ENCODE assay signal across 10 mouse cellular contexts in genomic region chr7:46643172-46643571, GRCm38 (mm10). TPM values are rescaled to one million over a fixed set of nuclear protein-coding genes. Genes with fewer than 3 reads are reported as not detected.
DNase-seq lines count a peak whose midpoint lies in the region; ATAC-seq and TF ChIP-seq lines count a peak whose summit lies in the region.
"Had no signal": no experiment of that assay in that cellular context is flagged by ENCODE, and none has a peak within 500 bp of the region (broad histone marks: within the 10 kb centered on the region; RNA-seq: fewer than 3 reads in every experiment).

No protein-coding gene starts in this region.

- no peak overlapping the region for H3K9ac ChIP-seq in liver, postnatal 0 days (replicated peaks)

- intact Hi-C loops in left cerebral cortex, adult 2 months (cut with DNase I) = no loop called here

- no peaks in the 10 kb centered on the region for H3K36me3 ChIP-seq in liver, postnatal 0 days (replicated peaks; ENCODE audit: insufficient read depth, low read length)

- H3K4me2 ChIP-seq in liver, postnatal 0 days (ENCODE audit: low read depth, low read length) = no peak overlapping the region

- no peak overlapping the region for H3K27ac ChIP-seq in left cerebral cortex, adult 2 months
- no peak overlapping the region for H3K27ac ChIP-seq in liver, postnatal 0 days (ENCODE audit: low read depth)

- peak; percentile 39 for TF ChIP-seq CTCF in left cerebral cortex, adult 2 months (IDR thresholded peaks at IDR 0.05)
- peak; percentile 31 for TF ChIP-seq CTCF in liver, postnatal 0 days (IDR thresholded peaks at IDR 0.05; ENCODE audit: low read depth)

- TF ChIP-seq EP300 in liver, postnatal 0 days (IDR thresholded peaks at IDR 0.05; ENCODE audit: low read depth) = no peak

- peaks cover 15% of the 10 kb centered on the region for H3K4me1 ChIP-seq in liver, postnatal 0 days (ENCODE audit: insufficient read depth)

- no peak overlapping the region for H3K4me3 ChIP-seq in left cerebral cortex, adult 2 months
- H3K4me3 ChIP-seq in liver, postnatal 0 days (ENCODE audit: low read depth, low read length) = no peak overlapping the region
- H3K4me3 ChIP-seq: megakaryocyte, embryonic 14.5 days had no signal

- no peak for ATAC-seq in liver, postnatal 0 days
- no peak for ATAC-seq in monocyte, adult 5-6 weeks (replicated peaks; ENCODE audit: insufficient number of reproducible peaks, low FRiP score, low TSS enrichment, poor library complexity, severe bottlenecking)

- 46% methylated on average over 1 of the region's 1 CpGs for WGBS in liver, postnatal 0 days (ENCODE audit: insufficient replicate concordance)

- peak; percentile 26 for DNase-seq in adrenal gland, postnatal 14 days
- no peak for DNase-seq in adrenal gland, adult 18-20 months (ENCODE audit: low spot score in 2 of 2)
- DNase-seq in left cerebral cortex, adult 2 months (ENCODE audit: extremely low spot score in 1 of 2, low spot score in 2 of 2) = peak in 1 of 2 experiments; percentile 47
- no peak for DNase-seq in left cerebral cortex, adult 8-10 months (ENCODE audit: low spot score in 2 of 2)
- DNase-seq in adrenal gland, postnatal 36 days = peak; percentile 18 to 21
- no peak for DNase-seq in liver, postnatal 0 days
- DNase-seq in B cell, adult 2 months = no peak

- no peaks in the 10 kb centered on the region for H3K27me3 ChIP-seq in liver, postnatal 0 days (ENCODE audit: insufficient read depth, low read length)

- H3K9me3 ChIP-seq in liver, postnatal 0 days (ENCODE audit: low read length) = no peaks in the 10 kb centered on the region
- H3K9me3 ChIP-seq: megakaryocyte, embryonic 14.5 days had no signal

RNA-seq across cellular contexts. Expression of gene Sergef, which starts 3.6 kb away (rescaled TPM):
- total RNA-seq in adrenal gland, postnatal 14 days (2021) = 13.8 and 14.0 TPM in 2 replicates
- 10 to 100 TPM; 22.1 to 22.9 TPM for total RNA-seq in adrenal gland, adult 18-20 months (2021)
- 10 to 100 TPM; 74.5 to 77.3 TPM for total RNA-seq in left cerebral cortex, adult 2 months (2021)
- total RNA-seq in left cerebral cortex, adult 8-10 months (2022) = 10 to 100 TPM; 66.3 to 76.8 (median 71.3) TPM
- 10 to 100 TPM; 21.9 to 22.1 TPM for total RNA-seq in adrenal gland, postnatal 36 days (2021)
- 3.8 and 4.3 TPM in 2 replicates for polyA plus RNA-seq in liver, postnatal 0 days (2015; fragmentation: Nextera tagmentation; extraction: Ambion mirVana)
- total RNA-seq in monocyte, adult 5-6 weeks (2017) = 5.3 to 18.6 TPM (median 16.5 TPM) in 3 replicates

RNA-seq across cellular contexts. Expression of gene Tph1, which starts 29.2 kb away (rescaled TPM):
- total RNA-seq in adrenal gland, postnatal 14 days (2021) = 0.26 TPM in 1 of 2 replicates, not detected in the other
- under 1 TPM in 1 of 2 experiments, not detected in 1; 0.45 TPM for total RNA-seq in adrenal gland, adult 18-20 months (2021)
- total RNA-seq in left cerebral cortex, adult 2 months (2021) = not detected
- total RNA-seq in left cerebral cortex, adult 8-10 months (2022) = under 1 TPM; 0.23 to 0.80 (median 0.56) TPM
- total RNA-seq in adrenal gland, postnatal 36 days (2021) = under 1 TPM in 1 of 2 experiments, not detected in 1; 0.07 TPM
- polyA plus RNA-seq in liver, postnatal 0 days (2015; fragmentation: Nextera tagmentation; extraction: Ambion mirVana) = not detected in 2 replicates
- not detected in 3 replicates for total RNA-seq in monocyte, adult 5-6 weeks (2017)
- polyA plus RNA-seq: hindbrain, embryonic 11.5 days had no signal

Comparison
In these comparisons a context has a peak if more than half of its experiments do, and no peak if none do; other contexts are left out.
1. DNase-seq: peak in adrenal gland, postnatal 14 days (single experiment) and adrenal gland, postnatal 36 days (2 of 2); none in adrenal gland, adult 18-20 months (0 of 2), left cerebral cortex, adult 8-10 months (0 of 2), liver, postnatal 0 days (single experiment) and B cell, adult 2 months (0 of 2).